Mouse (Mus musculus) embryonic facial prominence, embryonic 12.5 days (tissue): Measurements from ENCODE around the gene Pde2a. TPM values are rescaled to one million over a fixed set of nuclear protein-coding genes. Genes with fewer than 3 reads are reported as not detected.

ENCODE experiments used
- ATAC-seq: fragments of 200-750 bp; cut with Nextera tagmentation; 2 replicates; pipeline ENCODE4 v1.8.0; 2017; ENCODE audit not compliant: insufficient number of reproducible peaks, insufficient read depth, low FRiP score, low TSS enrichment
- H3K27ac ChIP-seq: fragments of 300-500 bp; sonication (generic); 2 replicates; pipeline ENCODE4 v1.5.1; 2016; ENCODE audit warnings: mild to moderate bottlenecking
- H3K27me3 ChIP-seq: fragments of 300-500 bp; sonication (generic); 2 replicates; pipeline ENCODE4 v1.6.1; 2016; ENCODE audit warnings: mild to moderate bottlenecking, moderate library complexity
- H3K36me3 ChIP-seq: fragments of 300-500 bp; sonication (generic); 2 replicates; pipeline ENCODE4 v1.6.1; 2016; ENCODE audit warnings: mild to moderate bottlenecking
- H3K4me1 ChIP-seq: fragments of 300-500 bp; sonication (generic); 2 replicates; pipeline ENCODE4 v1.6.1; 2016
- H3K4me2 ChIP-seq: fragments of 300-500 bp; sonication (generic); replicated peaks from 2 replicates; pipeline ENCODE4 v1.6.1; 2016; ENCODE audit warnings: mild to moderate bottlenecking, moderate library complexity
- H3K4me3 ChIP-seq: fragments of 300-500 bp; sonication (generic); 2 replicates; pipeline ENCODE4 v1.5.1; 2016; ENCODE audit warnings: mild to moderate bottlenecking
- H3K9ac ChIP-seq: fragments of 300-500 bp; sonication (generic); 2 replicates; pipeline ENCODE4 v1.6.1; 2016; ENCODE audit warnings: mild to moderate bottlenecking, moderate library complexity
- H3K9me3 ChIP-seq: fragments of 300-500 bp; sonication (generic); 2 replicates; pipeline ENCODE4 v1.6.1; 2016; ENCODE audit warnings: mild to moderate bottlenecking, moderate library complexity
- WGBS: fragments of 180-500 bp; shearing (Covaris S2); methylation state at CpG from one replicate; pipeline ENCODE4 v1.1.7; 2016; 5-methylcytosine and 5-hydroxymethylcytosine counted together
- polyA plus RNA-seq: library from polyadenylated mRNA; unstranded; fragments of >200 nt; fragmentation: Nextera tagmentation; extraction: Ambion mirVana; gene quantifications from 2 replicates; pipeline ENCODE4 v1.2.1, GENCODE M21; 2016

Gene Pde2a
- polyA plus RNA-seq, 1 experiment from 2014 or later, result 20.4 TPM

- Histone ChIP-seq H3K27me3 (no peaks in the 10 kb centered on the region), H3K9ac (no peak overlapping the region), H3K27ac (no peak overlapping the region), H3K36me3 (no peaks in the 10 kb centered on the region), H3K9me3 (no peaks in the 10 kb centered on the region), H3K4me2 (no peak overlapping the region), H3K4me3 (no peak overlapping the region), H3K4me1 (no peaks in the 10 kb centered on the region)
- 80% methylated on average over 10 of the region's 10 CpGs for WGBS
- ATAC-seq, result no peak
Measured at GRCm38 (mm10) chr7:101535102-101535501, 113.6 kb downstream of the Pde2a start.

GRCm38 (mm10) chr7:101535517-101535916 is 114.0 kb downstream of the Pde2a start:
- no peaks in the 10 kb centered on the region for H3K36me3 ChIP-seq

GRCm38 (mm10) chr7:101537541-101537940 is 116.0 kb downstream of the Pde2a start:
- no peak overlapping the region for H3K9ac ChIP-seq
- H3K4me2 ChIP-seq, result no peak overlapping the region
- H3K4me3 ChIP-seq, result no peak overlapping the region
- 53% methylated on average over 8 of the region's 8 CpGs for WGBS
- no peaks in the 10 kb centered on the region for H3K4me1 ChIP-seq
- no peaks in the 10 kb centered on the region for H3K27me3 ChIP-seq
- no peaks in the 10 kb centered on the region for H3K36me3 ChIP-seq
- ATAC-seq, result no peak
- no peaks in the 10 kb centered on the region for H3K9me3 ChIP-seq
- no peak overlapping the region for H3K27ac ChIP-seq

More at GRCm38 (mm10) chr7:101535517-101535916, 114.0 kb downstream of the Pde2a start:
- WGBS, result 75% methylated on average over 5 of the region's 5 CpGs
- H3K9me3 ChIP-seq, result no peaks in the 10 kb centered on the region
- no peak overlapping the region for H3K9ac ChIP-seq
- no peak overlapping the region for H3K4me3 ChIP-seq
- no peak overlapping the region for H3K27ac ChIP-seq
- H3K4me1 ChIP-seq, result no peaks in the 10 kb centered on the region
- no peak for ATAC-seq
- H3K27me3 ChIP-seq, result no peaks in the 10 kb centered on the region
- H3K4me2 ChIP-seq, result no peak overlapping the region

GRCm38 (mm10) chr7:101538141-101538933 is 116.8 kb downstream of the Pde2a start:
- ATAC-seq, result no peak
- 51% methylated on average over 14 of the region's 14 CpGs for WGBS

GRCm38 (mm10) chr7:101539774-101540173 is 118.3 kb downstream of the Pde2a start:
- ATAC-seq, result no peak
- Histone ChIP-seq H3K9me3 (no peaks in the 10 kb centered on the region), H3K36me3 (no peaks in the 10 kb centered on the region), H3K4me3 (no peak overlapping the region), H3K9ac (no peak overlapping the region), H3K4me1 (no peaks in the 10 kb centered on the region), H3K27ac (no peak overlapping the region), H3K27me3 (no peaks in the 10 kb centered on the region), H3K4me2 (no peak overlapping the region)
- whole genome bisulfite sequencing, result 48% methylated on average over 9 of the region's 9 CpGs

More at GRCm38 (mm10) chr7:101538141-101538933, 116.8 kb downstream of the Pde2a start:
- H3K4me2 ChIP-seq, result no peak overlapping the region
- H3K4me1 ChIP-seq, result no peaks in the 10 kb centered on the region
- H3K9me3 ChIP-seq, result no peaks in the 10 kb centered on the region
- H3K27me3 ChIP-seq, result no peaks in the 10 kb centered on the region
- H3K9ac ChIP-seq, result no peak overlapping the region
- no peaks in the 10 kb centered on the region for H3K36me3 ChIP-seq
- no peak overlapping the region for H3K27ac ChIP-seq
- no peak overlapping the region for H3K4me3 ChIP-seq

- ATAC-seq, result no peak
- Histone ChIP-seq H3K27ac (no peak overlapping the region), H3K9me3 (no peaks in the 10 kb centered on the region), H3K4me3 (no peak overlapping the region), H3K4me2 (no peak overlapping the region), H3K4me1 (no peaks in the 10 kb centered on the region), H3K36me3 (no peaks in the 10 kb centered on the region), H3K9ac (no peak overlapping the region), H3K27me3 (no peaks in the 10 kb centered on the region)
- 70% methylated on average over 5 of the region's 5 CpGs for WGBS
Measured at GRCm38 (mm10) chr7:101540684-101541083, 119.2 kb downstream of the Pde2a start.

- no peak overlapping the region for H3K27ac ChIP-seq
- no peaks in the 10 kb centered on the region for H3K4me1 ChIP-seq
- no peak overlapping the region for H3K4me3 ChIP-seq
- no peak for ATAC-seq
- H3K9ac ChIP-seq, result no peak overlapping the region
- 5% methylated on average over 11 of the region's 11 CpGs for WGBS
- H3K36me3 ChIP-seq, result no peaks in the 10 kb centered on the region
- H3K4me2 ChIP-seq, result no peak overlapping the region
- no peaks in the 10 kb centered on the region for H3K9me3 ChIP-seq
- no peaks in the 10 kb centered on the region for H3K27me3 ChIP-seq
Measured at GRCm38 (mm10) chr7:101541132-101541531, 119.6 kb downstream of the Pde2a start.

- Histone ChIP-seq H3K27ac (no peak overlapping the region), H3K4me3 (no peak overlapping the region), H3K4me1 (no peaks in the 10 kb centered on the region), H3K27me3 (no peaks in the 10 kb centered on the region), H3K9ac (no peak overlapping the region), H3K9me3 (no peaks in the 10 kb centered on the region), H3K4me2 (no peak overlapping the region), H3K36me3 (no peaks in the 10 kb centered on the region)
- no peak for ATAC-seq
- 68% methylated on average over 10 of the region's 10 CpGs for WGBS
Measured at GRCm38 (mm10) chr7:101541734-101542133, 120.2 kb downstream of the Pde2a start.

- H3K4me1 ChIP-seq, result no peaks in the 10 kb centered on the region
- no peak overlapping the region for H3K4me2 ChIP-seq
- H3K4me3 ChIP-seq, result no peak overlapping the region
- no peak for ATAC-seq
- 81% methylated on average over 3 of the region's 3 CpGs for WGBS
- no peak overlapping the region for H3K9ac ChIP-seq
- no peak overlapping the region for H3K27ac ChIP-seq
- no peaks in the 10 kb centered on the region for H3K9me3 ChIP-seq
- H3K36me3 ChIP-seq, result no peaks in the 10 kb centered on the region
- no peaks in the 10 kb centered on the region for H3K27me3 ChIP-seq
Measured at GRCm38 (mm10) chr7:101547651-101548050, 126.2 kb downstream of the Pde2a start.

- Histone ChIP-seq H3K4me3 (no peak overlapping the region), H3K9ac (no peak overlapping the region), H3K27me3 (no peaks in the 10 kb centered on the region), H3K27ac (no peak overlapping the region), H3K9me3 (no peaks in the 10 kb centered on the region), H3K4me1 (no peaks in the 10 kb centered on the region), H3K36me3 (no peaks in the 10 kb centered on the region), H3K4me2 (no peak overlapping the region)
- ATAC-seq, result no peak
- 82% methylated on average over 3 of the region's 3 CpGs for WGBS
Measured at GRCm38 (mm10) chr7:101549266-101549665, 127.8 kb downstream of the Pde2a start.

GRCm38 (mm10) chr7:101550686-101551485 is 129.4 kb downstream of the Pde2a start:
- Histone ChIP-seq H3K4me1 (no peaks in the 10 kb centered on the region), H3K36me3 (no peaks in the 10 kb centered on the region), H3K4me2 (no peak overlapping the region), H3K4me3 (no peak overlapping the region), H3K9ac (no peak overlapping the region), H3K27me3 (no peaks in the 10 kb centered on the region), H3K9me3 (no peaks in the 10 kb centered on the region), H3K27ac (no peak overlapping the region)
- ATAC-seq, result no peak
- WGBS, result 61% methylated on average over 7 of the region's 7 CpGs

- H3K4me2 ChIP-seq, result no peak overlapping the region
- H3K36me3 ChIP-seq, result no peaks in the 10 kb centered on the region
- H3K4me1 ChIP-seq, result no peaks in the 10 kb centered on the region
- no peaks in the 10 kb centered on the region for H3K27me3 ChIP-seq
- H3K4me3 ChIP-seq, result no peak overlapping the region
- H3K27ac ChIP-seq, result no peak overlapping the region
- H3K9ac ChIP-seq, result no peak overlapping the region
- ATAC-seq, result no peak
- WGBS, result 91% methylated on average over 1 of the region's 1 CpGs
- H3K9me3 ChIP-seq, result no peaks in the 10 kb centered on the region
Measured at GRCm38 (mm10) chr7:101551530-101551929, 130.0 kb downstream of the Pde2a start.
